Mouse (Mus musculus): Measurements from ENCODE around the gene Isg20l2. TPM values are rescaled to one million over a fixed set of nuclear protein-coding genes. Genes with fewer than 3 reads are reported as not detected.

The Isg20l2 gene
- polyA plus RNA-seq, 1 experiment = 22.3 TPM

GRCm38 (mm10) chr3:87981894-87982835 lies 52.1 kb downstream of the Isg20l2 start:
- H3K4me1 ChIP-seq (ENCODE audit: control insufficient read depth, insufficient read depth, low read length) = peaks cover 40% of the 10 kb centered on the region
- H3K27ac ChIP-seq (ENCODE audit: insufficient read depth, low read depth, low read length) = peak overlapping the region; percentile 37; the same call in 1 of the 2 replicates

GRCm38 (mm10) chr3:87982836-87983601 lies 52.9 kb downstream of the Isg20l2 start:
- Histone ChIP-seq H3K4me3 (ENCODE audit: insufficient read depth, low read length) (no peak overlapping the region), H3K27ac (ENCODE audit: insufficient read depth, low read depth, low read length) (peak overlapping the region; percentile 37; the same call in 1 of the 2 replicates), H3K4me1 (ENCODE audit: control insufficient read depth, insufficient read depth, low read length) (peaks cover 44% of the 10 kb centered on the region)
- TF ChIP-seq CTCF (IDR thresholded peaks at IDR 0.05; ENCODE audit: low read depth, low read length) = no peak
- no peak for TF ChIP-seq POLR2A (IDR thresholded peaks at IDR 0.05; ENCODE audit: borderline replicate concordance, low read depth, low read length)

More at GRCm38 (mm10) chr3:87981894-87982835, 52.1 kb downstream of the Isg20l2 start:
- no peak overlapping the region for H3K4me3 ChIP-seq (ENCODE audit: insufficient read depth, low read length)
- no peak for TF ChIP-seq CTCF (IDR thresholded peaks at IDR 0.05; ENCODE audit: low read depth, low read length)
- TF ChIP-seq POLR2A (IDR thresholded peaks at IDR 0.05; ENCODE audit: borderline replicate concordance, low read depth, low read length) = no peak

GRCm38 (mm10) chr3:87983627-87984026 lies 53.5 kb downstream of the Isg20l2 start:
- Histone ChIP-seq H3K4me3 (ENCODE audit: insufficient read depth, low read length) (no peak overlapping the region), H3K4me1 (ENCODE audit: control insufficient read depth, insufficient read depth, low read length) (peaks cover 50% of the 10 kb centered on the region), H3K27ac (ENCODE audit: insufficient read depth, low read depth, low read length) (no peak overlapping the region)
- no peak for TF ChIP-seq CTCF (IDR thresholded peaks at IDR 0.05; ENCODE audit: low read depth, low read length)
- TF ChIP-seq POLR2A (IDR thresholded peaks at IDR 0.05; ENCODE audit: borderline replicate concordance, low read depth, low read length) = no peak

- Histone ChIP-seq H3K4me1 (ENCODE audit: control insufficient read depth, insufficient read depth, low read length) (peaks cover 51% of the 10 kb centered on the region), H3K4me3 (ENCODE audit: insufficient read depth, low read length) (no peak overlapping the region), H3K27ac (ENCODE audit: insufficient read depth, low read depth, low read length) (no peak overlapping the region)
- TF ChIP-seq POLR2A (IDR thresholded peaks at IDR 0.05; ENCODE audit: borderline replicate concordance, low read depth, low read length) (no peak), CTCF (IDR thresholded peaks at IDR 0.05; ENCODE audit: low read depth, low read length) (no peak; the same call in 1 of the 2 replicates)
These were observed 54.0 kb downstream of the Isg20l2 start for GRCm38 (mm10) chr3:87984094-87984493.

- H3K27ac ChIP-seq (ENCODE audit: insufficient read depth, low read depth, low read length) = no peak overlapping the region
- H3K4me3 ChIP-seq (ENCODE audit: insufficient read depth, low read length) = no peak overlapping the region
- peaks cover 51% of the 10 kb centered on the region for H3K4me1 ChIP-seq (ENCODE audit: control insufficient read depth, insufficient read depth, low read length)
- no peak for TF ChIP-seq CTCF (IDR thresholded peaks at IDR 0.05; ENCODE audit: low read depth, low read length)
- TF ChIP-seq POLR2A (IDR thresholded peaks at IDR 0.05; ENCODE audit: borderline replicate concordance, low read depth, low read length) = no peak
These were observed 55.6 kb downstream of the Isg20l2 start for GRCm38 (mm10) chr3:87985505-87986320.

GRCm38 (mm10) chr3:87986868-87987267 lies 56.8 kb downstream of the Isg20l2 start:
- TF ChIP-seq POLR2A (IDR thresholded peaks at IDR 0.05; ENCODE audit: borderline replicate concordance, low read depth, low read length) (no peak), CTCF (IDR thresholded peaks at IDR 0.05; ENCODE audit: low read depth, low read length) (peak; percentile 100)
- Histone ChIP-seq H3K4me1 (ENCODE audit: control insufficient read depth, insufficient read depth, low read length) (peaks cover 48% of the 10 kb centered on the region), H3K4me3 (ENCODE audit: insufficient read depth, low read length) (peak overlapping the region; percentile 55), H3K27ac (ENCODE audit: insufficient read depth, low read depth, low read length) (no peak overlapping the region)

GRCm38 (mm10) chr3:87987633-87988032 lies 57.5 kb downstream of the Isg20l2 start:
- H3K4me1 ChIP-seq (ENCODE audit: control insufficient read depth, insufficient read depth, low read length) = peaks cover 41% of the 10 kb centered on the region
- TF ChIP-seq POLR2A (IDR thresholded peaks at IDR 0.05; ENCODE audit: borderline replicate concordance, low read depth, low read length) = no peak
- no peak for TF ChIP-seq CTCF (IDR thresholded peaks at IDR 0.05; ENCODE audit: low read depth, low read length)
- no peak overlapping the region for H3K27ac ChIP-seq (ENCODE audit: insufficient read depth, low read depth, low read length)
- H3K4me3 ChIP-seq (ENCODE audit: insufficient read depth, low read length) = peak overlapping the region; percentile 55

- Histone ChIP-seq H3K4me1 (ENCODE audit: control insufficient read depth, insufficient read depth, low read length) (peaks cover 38% of the 10 kb centered on the region), H3K27ac (ENCODE audit: insufficient read depth, low read depth, low read length) (no peak overlapping the region), H3K4me3 (ENCODE audit: insufficient read depth, low read length) (peak overlapping the region; percentile 55)
- no peak for TF ChIP-seq CTCF (IDR thresholded peaks at IDR 0.05; ENCODE audit: low read depth, low read length)
- TF ChIP-seq POLR2A (IDR thresholded peaks at IDR 0.05; ENCODE audit: borderline replicate concordance, low read depth, low read length) = no peak
These were observed 58.0 kb downstream of the Isg20l2 start for GRCm38 (mm10) chr3:87988068-87988467.

GRCm38 (mm10) chr3:87989935-87990334 lies 59.8 kb downstream of the Isg20l2 start:
- no peak overlapping the region for H3K27ac ChIP-seq (ENCODE audit: insufficient read depth, low read depth, low read length)
- TF ChIP-seq POLR2A (IDR thresholded peaks at IDR 0.05; ENCODE audit: borderline replicate concordance, low read depth, low read length) (no peak), CTCF (IDR thresholded peaks at IDR 0.05; ENCODE audit: low read depth, low read length) (no peak)
- H3K4me3 ChIP-seq (ENCODE audit: insufficient read depth, low read length) = no peak overlapping the region
- H3K4me1 ChIP-seq (ENCODE audit: control insufficient read depth, insufficient read depth, low read length) = peaks cover 22% of the 10 kb centered on the region

Other genes starting within 250 kb of the Isg20l2 start
- not detected in 2 replicates for gene Lrrc71, start 181.7 kb upstream of the Isg20l2 start, polyA plus RNA-seq (2012; ENCODE audit: insufficient read depth, insufficient read length, missing spikeins)
- not detected in 2 replicates for gene Ntrk1, start 135.2 kb upstream of the Isg20l2 start, polyA plus RNA-seq (2012; ENCODE audit: insufficient read depth, insufficient read length, missing spikeins)
- gene Insrr, start 133.4 kb upstream of the Isg20l2 start, polyA plus RNA-seq (2012; ENCODE audit: insufficient read depth, insufficient read length, missing spikeins) = not detected in 2 replicates
- gene Pear1, start 106.0 kb upstream of the Isg20l2 start, polyA plus RNA-seq (2012; ENCODE audit: insufficient read depth, insufficient read length, missing spikeins) = not detected in 2 replicates
- not detected in 2 replicates for gene Sh2d2a, start 83.6 kb upstream of the Isg20l2 start, polyA plus RNA-seq (2012; ENCODE audit: insufficient read depth, insufficient read length, missing spikeins)
- 31.2 and 34.8 TPM in 2 replicates for gene Prcc, start 44.7 kb upstream of the Isg20l2 start, polyA plus RNA-seq (2012; ENCODE audit: insufficient read depth, insufficient read length, missing spikeins)
- 170 and 180 TPM in 2 replicates for gene Hdgf, start 24.0 kb upstream of the Isg20l2 start, polyA plus RNA-seq (2012; ENCODE audit: insufficient read depth, insufficient read length, missing spikeins)
- 139 and 147 TPM in 2 replicates for gene Mrpl24, start 10.8 kb upstream of the Isg20l2 start, polyA plus RNA-seq (2012; ENCODE audit: insufficient read depth, insufficient read length, missing spikeins)
- 17.8 and 23.3 TPM in 2 replicates for gene Rrnad1, start 403 bp downstream of the Isg20l2 start, polyA plus RNA-seq (2012; ENCODE audit: insufficient read depth, insufficient read length, missing spikeins)
- not detected in 2 replicates for gene Crabp2, start 18.4 kb downstream of the Isg20l2 start, polyA plus RNA-seq (2012; ENCODE audit: insufficient read depth, insufficient read length, missing spikeins)
- gene Nes, start 40.8 kb downstream of the Isg20l2 start, polyA plus RNA-seq (2012; ENCODE audit: insufficient read depth, insufficient read length, missing spikeins) = 1.4 and 1.7 TPM in 2 replicates
- not detected in 2 replicates for gene Bcan, start 69.9 kb downstream of the Isg20l2 start, polyA plus RNA-seq (2012; ENCODE audit: insufficient read depth, insufficient read length, missing spikeins)
- gene Hapln2, start 97.3 kb downstream of the Isg20l2 start, polyA plus RNA-seq (2012; ENCODE audit: insufficient read depth, insufficient read length, missing spikeins) = not detected in 2 replicates
- 7.9 and 8.4 TPM in 2 replicates for gene Gpatch4, start 112.8 kb downstream of the Isg20l2 start, polyA plus RNA-seq (2012; ENCODE audit: insufficient read depth, insufficient read length, missing spikeins)
- 76.1 and 83.0 TPM in 2 replicates for gene Naxe, start 128.2 kb downstream of the Isg20l2 start, polyA plus RNA-seq (2012; ENCODE audit: insufficient read depth, insufficient read length, missing spikeins)
- not detected in 2 replicates for gene Ttc24, start 148.0 kb downstream of the Isg20l2 start, polyA plus RNA-seq (2012; ENCODE audit: insufficient read depth, insufficient read length, missing spikeins)
- 20.5 and 25.7 TPM in 2 replicates for gene Iqgap3, start 151.7 kb downstream of the Isg20l2 start, polyA plus RNA-seq (2012; ENCODE audit: insufficient read depth, insufficient read length, missing spikeins)
- 84.5 and 98.1 TPM in 2 replicates for gene Mef2d, start 212.1 kb downstream of the Isg20l2 start, polyA plus RNA-seq (2012; ENCODE audit: insufficient read depth, insufficient read length, missing spikeins)

All from bone marrow macrophage, adult 2 months (primary cell).